Mouse (Mus musculus) intestine, embryonic 15.5 days (tissue): ENCODE data around the gene Rab21. TPM values are rescaled to one million over a fixed set of nuclear protein-coding genes. Genes with fewer than 3 reads are reported as not detected.

Source experiments
- ATAC-seq: fragments of 200-750 bp; cut with Nextera tagmentation; 2 replicates; pipeline ENCODE4 v1.8.0; 2017; ENCODE audit warnings: moderate TSS enrichment, moderate library complexity
- H3K27ac ChIP-seq: fragments of 300-500 bp; sonication (generic); 2 replicates; pipeline ENCODE4 v1.5.1; 2015; ENCODE audit warnings: mild to moderate bottlenecking, inconsistent platforms
- H3K27me3 ChIP-seq: fragments of 300-500 bp; sonication (generic); replicated peaks from 2 replicates; pipeline ENCODE4 v1.6.1; 2015; ENCODE audit warnings: inconsistent platforms
- H3K36me3 ChIP-seq: fragments of 300-500 bp; sonication (generic); 2 replicates; pipeline ENCODE4 v1.6.1; 2015; ENCODE audit warnings: inconsistent platforms
- H3K4me1 ChIP-seq: fragments of 300-500 bp; sonication (generic); replicated peaks from 2 replicates; pipeline ENCODE4 v1.6.1; 2015; ENCODE audit warnings: inconsistent platforms
- H3K4me2 ChIP-seq: fragments of 300-500 bp; sonication (generic); replicated peaks from 2 replicates; pipeline ENCODE4 v1.6.1; 2015; ENCODE audit warnings: mild to moderate bottlenecking, inconsistent platforms
- H3K4me3 ChIP-seq: fragments of 300-500 bp; sonication (generic); replicated peaks from 2 replicates; pipeline ENCODE4 v1.5.1; 2015; ENCODE audit warnings: inconsistent platforms
- H3K9ac ChIP-seq: fragments of 300-500 bp; sonication (generic); 2 replicates; pipeline ENCODE4 v1.6.1; 2015; ENCODE audit warnings: inconsistent platforms
- H3K9me3 ChIP-seq: fragments of 300-500 bp; sonication (generic); 2 replicates; pipeline ENCODE4 v1.6.1; 2016; ENCODE audit warnings: inconsistent platforms
- WGBS: fragments of 180-500 bp; shearing (Covaris S2); methylation state at CpG from one replicate; pipeline ENCODE4 v1.1.7; 2015; 5-methylcytosine and 5-hydroxymethylcytosine counted together
- polyA plus RNA-seq: library from polyadenylated mRNA; unstranded; fragments of >200 nt; fragmentation: Nextera tagmentation; extraction: Ambion mirVana; gene quantifications from 2 replicates; pipeline ENCODE4 v1.2.1, GENCODE M21; 2015

Rab21 gene
- polyA plus RNA-seq, 1 experiment from 2014 or later: 8.1 TPM

GRCm38 (mm10) chr10:115261428-115261827 lies 54.0 kb downstream of the Rab21 start:
- Histone ChIP-seq H3K4me2 (no peak overlapping the region), H3K4me1 (no peaks in the 10 kb centered on the region), H3K27me3 (no peaks in the 10 kb centered on the region), H3K36me3 (no peaks in the 10 kb centered on the region), H3K9me3 (no peaks in the 10 kb centered on the region), H3K9ac (no peak overlapping the region), H3K4me3 (no peak overlapping the region), H3K27ac (no peak overlapping the region)
- ATAC-seq: peak; percentile 36; the same call in 1 of the 2 replicates
- 69% methylated on average over 3 of the region's 3 CpGs for WGBS

GRCm38 (mm10) chr10:115256162-115256561 lies 59.2 kb downstream of the Rab21 start:
- no peaks in the 10 kb centered on the region for H3K4me1 ChIP-seq

GRCm38 (mm10) chr10:115253521-115253920 lies 61.9 kb downstream of the Rab21 start:
- Histone ChIP-seq H3K4me1 (0 out of 2 replicates have a peak, but pooled peaks cover 2% of the 10 kb centered on the region), H3K4me3 (no peak overlapping the region), H3K36me3 (no peaks in the 10 kb centered on the region), H3K27ac (no peak overlapping the region), H3K9me3 (no peaks in the 10 kb centered on the region), H3K9ac (no peak overlapping the region), H3K27me3 (no peaks in the 10 kb centered on the region), H3K4me2 (no peak overlapping the region)
- WGBS: 76% methylated on average over 3 of the region's 3 CpGs
- ATAC-seq: no peak

More at GRCm38 (mm10) chr10:115256162-115256561, 59.2 kb downstream of the Rab21 start:
- H3K4me2 ChIP-seq: no peak overlapping the region
- H3K9me3 ChIP-seq: no peaks in the 10 kb centered on the region
- no peaks in the 10 kb centered on the region for H3K36me3 ChIP-seq
- no peak overlapping the region for H3K4me3 ChIP-seq
- H3K27me3 ChIP-seq: no peaks in the 10 kb centered on the region
- no peak overlapping the region for H3K9ac ChIP-seq
- 64% methylated on average over 5 of the region's 5 CpGs for WGBS
- ATAC-seq: no peak
- H3K27ac ChIP-seq: no peak overlapping the region

- Histone ChIP-seq H3K4me3 (peak overlapping the region; percentile 96), H3K9ac (peak overlapping the region; percentile 38), H3K4me2 (peak overlapping the region; percentile 70), H3K9me3 (no peaks in the 10 kb centered on the region), H3K27ac (peak overlapping the region; percentile 77), H3K4me1 (peaks cover 6% of the 10 kb centered on the region; the same call in 1 of the 2 replicates), H3K36me3 (no peaks in the 10 kb centered on the region), H3K27me3 (no peaks in the 10 kb centered on the region)
- peak; percentile 55 for ATAC-seq
- 6% methylated on average over 10 of the region's 10 CpGs for WGBS
These were observed 63.1 kb downstream of the Rab21 start for GRCm38 (mm10) chr10:115252321-115252757.

- H3K9me3 ChIP-seq: no peaks in the 10 kb centered on the region
- no peaks in the 10 kb centered on the region for H3K36me3 ChIP-seq
- peaks cover 6% of the 10 kb centered on the region; the same call in 1 of the 2 replicates for H3K4me1 ChIP-seq
- peak within 1 kb of the TSS; percentile 81 for H3K9ac ChIP-seq
- peak; percentile 95 for ATAC-seq
- H3K4me2 ChIP-seq: peak within 1 kb of the TSS; percentile 70
- peak within 1 kb of the TSS; percentile 96 for H3K4me3 ChIP-seq
- peak within 1 kb of the TSS; percentile 77 for H3K27ac ChIP-seq
- WGBS: under 1% methylated on average over 67 of the region's 67 CpGs
- H3K27me3 ChIP-seq: no peaks in the 10 kb centered on the region
These were observed 64.1 kb downstream of the Rab21 start, which contains the start of gene Tbc1d15 for GRCm38 (mm10) chr10:115251088-115251934. Tbc1d15 (minus strand) TSS chr10:115251467.

GRCm38 (mm10) chr10:115250235-115251087 lies 64.9 kb downstream of the Rab21 start:
- no peaks in the 10 kb centered on the region for H3K27me3 ChIP-seq
- H3K4me2 ChIP-seq: peak overlapping the region; percentile 68
- H3K36me3 ChIP-seq: no peaks in the 10 kb centered on the region
- peak overlapping the region; percentile 96 for H3K4me3 ChIP-seq
- ATAC-seq: peak; percentile 5; the same call in 1 of the 2 replicates
- peak overlapping the region; percentile 81 for H3K9ac ChIP-seq
- H3K27ac ChIP-seq: peak overlapping the region; percentile 68
- no peaks in the 10 kb centered on the region for H3K9me3 ChIP-seq
- WGBS: 21% methylated on average over 38 of the region's 38 CpGs
- peaks cover 6% of the 10 kb centered on the region; the same call in 1 of the 2 replicates for H3K4me1 ChIP-seq

GRCm38 (mm10) chr10:115248041-115248440 lies 67.4 kb downstream of the Rab21 start:
- H3K4me2 ChIP-seq: peak overlapping the region; percentile 36

GRCm38 (mm10) chr10:115245488-115245887 lies 69.9 kb downstream of the Rab21 start:
- 94% methylated on average over 2 of the region's 2 CpGs for WGBS
- Histone ChIP-seq H3K4me2 (no peak overlapping the region), H3K27me3 (no peaks in the 10 kb centered on the region), H3K27ac (no peak overlapping the region), H3K4me3 (no peak overlapping the region), H3K4me1 (peaks cover 6% of the 10 kb centered on the region; the same call in 1 of the 2 replicates), H3K9me3 (no peaks in the 10 kb centered on the region), H3K36me3 (no peaks in the 10 kb centered on the region), H3K9ac (no peak overlapping the region)
- no peak for ATAC-seq

More at GRCm38 (mm10) chr10:115248041-115248440, 67.4 kb downstream of the Rab21 start:
- Histone ChIP-seq H3K27ac (peak overlapping the region; percentile 71; the same call in 1 of the 2 replicates), H3K9ac (no peak overlapping the region), H3K4me1 (peaks cover 6% of the 10 kb centered on the region; the same call in 1 of the 2 replicates), H3K9me3 (no peaks in the 10 kb centered on the region), H3K4me3 (0 out of 2 replicates have a peak overlapping the region, but pooled peaks have one; percentile 9), H3K36me3 (no peaks in the 10 kb centered on the region), H3K27me3 (no peaks in the 10 kb centered on the region)
- WGBS: 40% methylated on average over 7 of the region's 7 CpGs
- ATAC-seq: peak; percentile 36

- H3K9ac ChIP-seq: no peak overlapping the region
- H3K27me3 ChIP-seq: no peaks in the 10 kb centered on the region
- H3K36me3 ChIP-seq: 0 out of 2 replicates have a peak, but pooled peaks cover 13% of the 10 kb centered on the region
- H3K27ac ChIP-seq: no peak overlapping the region
- no peak; the same call in 1 of the 2 replicates for ATAC-seq
- no peaks in the 10 kb centered on the region for H3K4me1 ChIP-seq
- no peaks in the 10 kb centered on the region for H3K9me3 ChIP-seq
- 73% methylated on average over 8 of the region's 8 CpGs for WGBS
- no peak overlapping the region for H3K4me3 ChIP-seq
- no peak overlapping the region for H3K4me2 ChIP-seq
These were observed 74.3 kb downstream of the Rab21 start for GRCm38 (mm10) chr10:115241082-115241595.

GRCm38 (mm10) chr10:115237931-115238330 lies 77.5 kb downstream of the Rab21 start:
- Histone ChIP-seq H3K27ac (no peak overlapping the region), H3K27me3 (no peaks in the 10 kb centered on the region), H3K9me3 (no peaks in the 10 kb centered on the region), H3K4me3 (no peak overlapping the region), H3K36me3 (peaks cover 17% of the 10 kb centered on the region; the same call in 1 of the 2 replicates), H3K4me2 (no peak overlapping the region), H3K4me1 (no peaks in the 10 kb centered on the region), H3K9ac (no peak overlapping the region)
- 77% methylated on average over 4 of the region's 4 CpGs for WGBS
- no peak for ATAC-seq
